Mouse (Mus musculus): Measurements from ENCODE around the gene Ykt6. TPM values are rescaled to one million over a fixed set of nuclear protein-coding genes. Genes with fewer than 3 reads are reported as not detected.

Gene Ykt6
- polyA plus RNA-seq (2015; fragmentation: Nextera tagmentation; extraction: Ambion mirVana): 16.8 and 17.7 TPM in 2 replicates

DNA sequence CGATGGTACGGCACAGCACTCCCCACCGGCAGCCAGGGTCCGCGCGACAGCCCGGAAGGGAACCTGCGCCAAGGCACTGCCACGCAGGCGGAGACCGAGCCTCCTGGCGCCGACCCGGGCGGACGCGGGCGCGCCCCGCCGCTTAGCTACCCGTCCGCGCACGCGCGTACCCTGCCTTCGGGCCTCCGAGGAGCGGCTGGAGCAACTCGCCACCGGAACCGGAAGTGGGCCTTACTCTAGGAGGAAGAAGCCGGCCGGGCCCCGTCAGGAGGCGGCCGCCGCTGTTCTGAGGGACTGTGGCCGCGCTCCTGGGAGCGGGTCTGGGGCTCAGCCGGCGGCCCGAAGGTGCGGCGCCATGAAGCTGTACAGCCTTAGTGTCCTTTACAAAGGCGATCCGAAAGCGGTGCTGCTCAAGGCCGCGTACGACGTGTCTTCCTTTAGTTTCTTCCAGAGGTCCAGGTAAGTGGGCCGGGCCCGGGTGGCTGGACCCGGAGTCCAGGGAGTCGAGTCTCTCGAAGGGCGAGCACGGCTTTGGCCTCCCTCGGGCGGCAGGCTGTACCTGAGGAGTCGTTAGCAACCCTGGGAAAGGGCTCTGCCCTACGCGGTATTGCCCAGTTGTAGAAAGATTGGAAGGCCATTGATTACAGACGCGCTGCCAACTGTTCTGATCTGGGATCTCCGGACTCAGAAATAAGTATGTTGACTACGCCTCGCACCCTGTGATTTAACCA is at the start of gene Ykt6:
Ykt6 (plus strand) TSS at position 148 of the 731 bp plus-strand sequence.
- peak within 1 kb of the TSS; percentile 99 for H3K4me3 ChIP-seq (ENCODE audit: low read depth, low read length)
- H3K9ac ChIP-seq (ENCODE audit: low read depth, low read length): peak within 1 kb of the TSS; percentile 94
- H3K27ac ChIP-seq (ENCODE audit: low read length): peak within 1 kb of the TSS; percentile 79
- no peaks in the 10 kb centered on the region for H3K9me3 ChIP-seq (replicated peaks; ENCODE audit: control insufficient read depth, low read length)
- peak within 1 kb of the TSS; percentile 87 for H3K4me2 ChIP-seq (ENCODE audit: low read depth, low read length)
- peak; percentile 97 for ATAC-seq (ENCODE audit: low read depth)
- H3K4me1 ChIP-seq (ENCODE audit: control insufficient read depth, low read depth, low read length): peaks cover 14% of the 10 kb centered on the region
- H3K27me3 ChIP-seq (ENCODE audit: control insufficient read depth, insufficient read depth, low read depth, low read length): no peaks in the 10 kb centered on the region
- WGBS (ENCODE audit: insufficient replicate concordance): under 1% methylated on average over 70 of the region's 71 CpGs
- peaks cover 6% of the 10 kb centered on the region for H3K36me3 ChIP-seq (ENCODE audit: control insufficient read depth, insufficient read depth)

DNA sequence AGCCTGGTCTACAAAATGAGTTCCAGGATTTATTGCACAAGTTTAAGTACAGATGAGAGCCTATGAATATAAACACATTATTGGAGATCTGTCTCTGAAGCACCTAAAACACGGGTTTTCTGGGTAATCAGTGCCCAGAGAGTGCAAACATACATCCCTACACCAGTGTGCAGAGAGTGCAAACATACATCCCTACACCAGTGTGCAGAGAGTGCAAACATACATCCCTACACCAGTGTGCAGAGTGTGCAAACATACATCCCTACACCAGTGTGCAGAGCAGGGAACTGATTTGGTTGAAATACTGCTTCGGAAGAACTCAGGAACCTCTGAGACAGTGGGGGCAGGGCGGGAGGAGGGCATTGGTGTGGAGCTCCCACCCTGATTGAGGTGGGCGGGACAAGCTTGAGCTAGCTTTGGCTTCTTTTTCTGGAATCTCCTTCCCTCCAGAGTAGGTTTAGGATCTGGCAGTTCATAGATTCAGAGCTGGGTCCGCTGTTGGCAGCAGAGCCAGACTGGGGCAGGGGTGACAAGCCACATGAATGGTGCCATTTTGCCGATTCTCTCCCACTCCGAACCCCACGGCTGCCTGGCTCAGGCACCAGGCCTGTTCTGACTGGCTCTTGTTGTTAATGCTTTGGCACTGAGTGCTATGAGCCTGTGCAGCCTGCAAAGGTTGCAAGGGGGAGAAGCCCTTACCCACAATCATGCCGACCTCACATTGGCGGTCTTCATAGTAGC is 49.5 kb upstream of the Ykt6 start:
- H3K4me1 ChIP-seq (ENCODE audit: control insufficient read depth, low read depth, low read length): no peaks in the 10 kb centered on the region; the same call in 1 of the 2 replicates
- H3K4me3 ChIP-seq (ENCODE audit: low read depth, low read length): no peak overlapping the region
- H3K4me2 ChIP-seq (ENCODE audit: low read depth, low read length): no peak overlapping the region
- H3K36me3 ChIP-seq (ENCODE audit: control insufficient read depth, insufficient read depth): no peaks in the 10 kb centered on the region
- ATAC-seq (ENCODE audit: low read depth): no peak
- peaks cover 24% of the 10 kb centered on the region for H3K27me3 ChIP-seq (ENCODE audit: control insufficient read depth, insufficient read depth, low read depth, low read length)
- H3K9ac ChIP-seq (ENCODE audit: low read depth, low read length): no peak overlapping the region
- H3K27ac ChIP-seq (ENCODE audit: low read length): no peak overlapping the region
- 70% methylated on average over 10 of the region's 10 CpGs for WGBS (ENCODE audit: insufficient replicate concordance)
- no peaks in the 10 kb centered on the region for H3K9me3 ChIP-seq (replicated peaks; ENCODE audit: control insufficient read depth, low read length)

DNA sequence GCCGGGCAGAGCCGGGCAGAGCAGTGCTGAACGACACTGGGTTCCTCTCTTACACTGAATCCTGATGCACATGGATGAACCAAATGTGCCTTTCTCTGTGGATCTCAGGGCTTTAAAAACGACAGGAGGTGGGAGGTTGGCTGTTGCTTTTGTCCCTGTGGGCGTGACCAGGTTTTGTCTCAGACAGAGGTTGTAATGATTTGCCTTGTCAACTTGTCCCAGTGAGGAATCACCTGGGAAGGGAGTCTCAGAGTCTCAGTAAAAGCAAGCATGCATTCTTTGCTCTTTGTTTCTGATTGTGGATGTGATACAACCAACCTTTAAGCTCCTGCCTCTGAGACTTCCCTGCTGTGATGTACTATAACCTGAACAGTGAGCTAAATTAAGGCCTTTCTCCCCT is 48.4 kb upstream of the Ykt6 start:
- no peak for ATAC-seq (ENCODE audit: low read depth)
- no peak overlapping the region for H3K9ac ChIP-seq (ENCODE audit: low read depth, low read length)
- peaks cover 13% of the 10 kb centered on the region for H3K27me3 ChIP-seq (ENCODE audit: control insufficient read depth, insufficient read depth, low read depth, low read length)
- no peak overlapping the region for H3K4me2 ChIP-seq (ENCODE audit: low read depth, low read length)
- WGBS (ENCODE audit: insufficient replicate concordance): 48% methylated on average over 5 of the region's 5 CpGs
- no peak overlapping the region for H3K27ac ChIP-seq (ENCODE audit: low read length)
- H3K4me3 ChIP-seq (ENCODE audit: low read depth, low read length): no peak overlapping the region
- H3K9me3 ChIP-seq (replicated peaks; ENCODE audit: control insufficient read depth, low read length): no peaks in the 10 kb centered on the region
- H3K4me1 ChIP-seq (ENCODE audit: control insufficient read depth, low read depth, low read length): no peaks in the 10 kb centered on the region; the same call in 1 of the 2 replicates
- no peaks in the 10 kb centered on the region for H3K36me3 ChIP-seq (ENCODE audit: control insufficient read depth, insufficient read depth)

DNA sequence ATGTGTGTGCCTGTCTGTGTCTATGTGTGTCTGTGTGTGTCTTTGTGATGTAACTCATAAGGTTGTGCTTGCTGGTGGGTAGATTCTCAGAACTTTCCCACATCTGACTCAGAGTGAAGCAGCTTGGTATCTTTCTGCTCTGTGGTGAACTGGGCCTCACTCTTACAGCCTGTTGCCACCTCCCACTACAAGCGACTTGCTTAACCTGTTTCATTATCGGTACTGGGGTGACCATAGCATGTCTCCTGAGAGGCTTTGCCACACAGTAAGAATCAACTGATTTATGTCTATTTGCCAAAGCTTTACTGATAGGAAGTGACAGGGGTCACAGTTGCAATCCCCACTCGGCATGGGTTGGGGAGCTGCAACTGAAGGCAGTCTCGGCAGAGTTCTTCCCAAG is 46.9 kb upstream of the Ykt6 start:
- WGBS (ENCODE audit: insufficient replicate concordance): 51% methylated on average over 4 of the region's 4 CpGs
- no peak for ATAC-seq (ENCODE audit: low read depth)
- Histone ChIP-seq H3K4me2 (ENCODE audit: low read depth, low read length) (no peak overlapping the region), H3K27ac (ENCODE audit: low read length) (no peak overlapping the region), H3K36me3 (ENCODE audit: control insufficient read depth, insufficient read depth) (no peaks in the 10 kb centered on the region), H3K4me3 (ENCODE audit: low read depth, low read length) (no peak overlapping the region), H3K27me3 (ENCODE audit: control insufficient read depth, insufficient read depth, low read depth, low read length) (no peaks in the 10 kb centered on the region), H3K4me1 (ENCODE audit: control insufficient read depth, low read depth, low read length) (no peaks in the 10 kb centered on the region), H3K9me3 (replicated peaks; ENCODE audit: control insufficient read depth, low read length) (no peaks in the 10 kb centered on the region), H3K9ac (ENCODE audit: low read depth, low read length) (no peak overlapping the region)

DNA sequence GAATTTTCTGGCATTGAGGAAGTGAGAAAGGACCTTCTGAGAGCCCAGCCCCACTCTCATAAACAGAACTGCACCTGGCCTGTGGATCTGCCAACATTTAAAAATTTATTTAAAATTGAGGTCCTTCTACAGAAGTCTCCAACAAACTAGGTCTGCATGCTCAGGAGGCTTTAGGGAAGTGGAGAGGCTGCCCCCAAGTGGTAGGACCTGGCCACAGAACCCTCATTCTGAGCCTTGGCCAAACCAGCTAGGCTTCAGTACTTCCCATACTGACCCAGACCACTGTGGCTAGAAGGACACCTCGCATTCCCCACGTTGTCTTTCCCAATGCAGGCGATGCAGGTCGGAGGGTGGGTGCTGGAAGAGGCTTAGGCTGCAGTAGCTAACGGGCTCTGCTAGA is 42.9 kb upstream of the Ykt6 start:
- no peak overlapping the region for H3K27ac ChIP-seq (ENCODE audit: low read length)
- no peak overlapping the region for H3K9ac ChIP-seq (ENCODE audit: low read depth, low read length)
- H3K4me2 ChIP-seq (ENCODE audit: low read depth, low read length): no peak overlapping the region
- H3K36me3 ChIP-seq (ENCODE audit: control insufficient read depth, insufficient read depth): no peaks in the 10 kb centered on the region
- WGBS (ENCODE audit: insufficient replicate concordance): 16% methylated on average over 5 of the region's 5 CpGs
- no peak for ATAC-seq (ENCODE audit: low read depth)
- H3K9me3 ChIP-seq (replicated peaks; ENCODE audit: control insufficient read depth, low read length): no peaks in the 10 kb centered on the region
- no peaks in the 10 kb centered on the region for H3K27me3 ChIP-seq (ENCODE audit: control insufficient read depth, insufficient read depth, low read depth, low read length)
- H3K4me1 ChIP-seq (ENCODE audit: control insufficient read depth, low read depth, low read length): no peaks in the 10 kb centered on the region; the same call in 1 of the 2 replicates
- H3K4me3 ChIP-seq (ENCODE audit: low read depth, low read length): no peak overlapping the region

DNA sequence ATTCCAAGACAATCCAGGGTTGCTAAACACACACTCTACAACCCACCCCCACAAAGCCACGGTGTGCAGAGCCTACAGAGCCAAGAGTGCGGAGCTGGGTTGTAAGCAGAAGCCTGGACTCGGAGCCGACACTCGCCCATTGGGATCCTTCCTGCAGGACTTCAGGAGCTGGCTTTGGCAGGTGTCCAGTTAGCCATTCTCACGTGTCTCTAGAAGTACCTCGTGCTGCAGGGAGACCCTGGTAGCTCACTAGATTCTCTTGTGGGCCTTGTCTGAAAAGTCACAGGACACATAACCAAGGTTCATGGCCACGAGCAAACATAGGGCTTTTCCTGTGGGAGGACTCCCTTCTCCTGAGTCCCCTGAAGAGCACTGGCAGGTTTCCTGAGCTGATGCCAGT is 42.2 kb upstream of the Ykt6 start:
- Histone ChIP-seq H3K36me3 (ENCODE audit: control insufficient read depth, insufficient read depth) (no peaks in the 10 kb centered on the region), H3K4me1 (ENCODE audit: control insufficient read depth, low read depth, low read length) (no peaks in the 10 kb centered on the region; the same call in 1 of the 2 replicates), H3K9me3 (replicated peaks; ENCODE audit: control insufficient read depth, low read length) (no peaks in the 10 kb centered on the region), H3K4me2 (ENCODE audit: low read depth, low read length) (no peak overlapping the region), H3K9ac (ENCODE audit: low read depth, low read length) (no peak overlapping the region), H3K27ac (ENCODE audit: low read length) (no peak overlapping the region), H3K27me3 (ENCODE audit: control insufficient read depth, insufficient read depth, low read depth, low read length) (no peaks in the 10 kb centered on the region), H3K4me3 (ENCODE audit: low read depth, low read length) (no peak overlapping the region)
- ATAC-seq (ENCODE audit: low read depth): no peak
- WGBS (ENCODE audit: insufficient replicate concordance): 65% methylated on average over 8 of the region's 8 CpGs

GRCm38 (mm10) chr11:5913936-5914335 is 41.6 kb upstream of the Ykt6 start:
- ATAC-seq (ENCODE audit: low read depth): no peak
- no peak overlapping the region for H3K27ac ChIP-seq (ENCODE audit: low read length)
- no peaks in the 10 kb centered on the region for H3K36me3 ChIP-seq (ENCODE audit: control insufficient read depth, insufficient read depth)
- no peak overlapping the region for H3K9ac ChIP-seq (ENCODE audit: low read depth, low read length)
- no peak overlapping the region for H3K4me2 ChIP-seq (ENCODE audit: low read depth, low read length)
- WGBS (ENCODE audit: insufficient replicate concordance): 53% methylated on average over 4 of the region's 4 CpGs
- H3K4me3 ChIP-seq (ENCODE audit: low read depth, low read length): no peak overlapping the region
- no peaks in the 10 kb centered on the region; the same call in 1 of the 2 replicates for H3K4me1 ChIP-seq (ENCODE audit: control insufficient read depth, low read depth, low read length)
- no peaks in the 10 kb centered on the region for H3K27me3 ChIP-seq (ENCODE audit: control insufficient read depth, insufficient read depth, low read depth, low read length)
- H3K9me3 ChIP-seq (replicated peaks; ENCODE audit: control insufficient read depth, low read length): no peaks in the 10 kb centered on the region

- ATAC-seq (ENCODE audit: low read depth): peak; percentile 37; the same call in 1 of the 2 replicates
- H3K9me3 ChIP-seq (replicated peaks; ENCODE audit: control insufficient read depth, low read length): no peaks in the 10 kb centered on the region
- H3K9ac ChIP-seq (ENCODE audit: low read depth, low read length): no peak overlapping the region
- no peak overlapping the region for H3K27ac ChIP-seq (ENCODE audit: low read length)
- peaks cover under 1% of the 10 kb centered on the region; the same call in 1 of the 2 replicates for H3K4me1 ChIP-seq (ENCODE audit: control insufficient read depth, low read depth, low read length)
- H3K4me2 ChIP-seq (ENCODE audit: low read depth, low read length): no peak overlapping the region
- 32% methylated on average over 5 of the region's 5 CpGs for WGBS (ENCODE audit: insufficient replicate concordance)
- no peaks in the 10 kb centered on the region for H3K36me3 ChIP-seq (ENCODE audit: control insufficient read depth, insufficient read depth)
- no peak overlapping the region for H3K4me3 ChIP-seq (ENCODE audit: low read depth, low read length)
- H3K27me3 ChIP-seq (ENCODE audit: control insufficient read depth, insufficient read depth, low read depth, low read length): no peaks in the 10 kb centered on the region
Observed at GRCm38 (mm10) chr11:5914940-5915339, 40.6 kb upstream of the Ykt6 start.

All from liver, embryonic 16.5 days (tissue).